Mouse (Mus musculus): ENCODE data around the gene Ncor2. TPM values are rescaled to one million over a fixed set of nuclear protein-coding genes. Genes with fewer than 3 reads are reported as not detected.

Gene Ncor2
- polyA plus RNA-seq, 1 experiment from 2014 or later: 17.8 TPM

GRCm38 (mm10) chr5:125159804-125160405, 19.1 kb downstream of the Ncor2 start:
- Histone ChIP-seq H3K27ac (peak overlapping the region; percentile 86), H3K27me3 (ENCODE audit: poor library complexity, severe bottlenecking) (no peaks in the 10 kb centered on the region), H3K9me3 (no peaks in the 10 kb centered on the region), H3K36me3 (replicated peaks) (peaks cover 5% of the 10 kb centered on the region), H3K4me3 (peak overlapping the region; percentile 35), H3K4me1 (peaks cover 94% of the 10 kb centered on the region)
- no peak for DNase-seq (ENCODE audit: extremely low spot score, low spot score)
- 37% methylated on average over 14 of the region's 14 CpGs for WGBS

- peak; percentile 59 for DNase-seq (ENCODE audit: extremely low spot score, low spot score)
- peaks cover 7% of the 10 kb centered on the region for H3K36me3 ChIP-seq (replicated peaks)
- H3K27me3 ChIP-seq (ENCODE audit: poor library complexity, severe bottlenecking): no peaks in the 10 kb centered on the region
- peak overlapping the region; percentile 35 for H3K4me3 ChIP-seq
- peaks cover 94% of the 10 kb centered on the region for H3K4me1 ChIP-seq
- 14% methylated on average over 12 of the region's 12 CpGs for WGBS
- peak overlapping the region; percentile 86 for H3K27ac ChIP-seq
- no peaks in the 10 kb centered on the region for H3K9me3 ChIP-seq
These were observed 19.7 kb downstream of the Ncor2 start for GRCm38 (mm10) chr5:125159293-125159692.

- H3K9me3 ChIP-seq: no peaks in the 10 kb centered on the region
- 21% methylated on average over 21 of the region's 21 CpGs for WGBS
- peak overlapping the region; percentile 35 for H3K4me3 ChIP-seq
- peak; percentile 56 for DNase-seq (ENCODE audit: extremely low spot score, low spot score)
- H3K27me3 ChIP-seq (ENCODE audit: poor library complexity, severe bottlenecking): no peaks in the 10 kb centered on the region
- peak overlapping the region; percentile 86 for H3K27ac ChIP-seq
- peaks cover 94% of the 10 kb centered on the region for H3K4me1 ChIP-seq
- peaks cover 10% of the 10 kb centered on the region for H3K36me3 ChIP-seq (replicated peaks)
These were observed 20.6 kb downstream of the Ncor2 start for GRCm38 (mm10) chr5:125158232-125158961.

GRCm38 (mm10) chr5:125157375-125158033, 21.5 kb downstream of the Ncor2 start:
- WGBS: 48% methylated on average over 8 of the region's 8 CpGs
- H3K4me1 ChIP-seq: peaks cover 94% of the 10 kb centered on the region

GRCm38 (mm10) chr5:125156418-125157205, 22.4 kb downstream of the Ncor2 start:
- Histone ChIP-seq H3K27ac (peak overlapping the region; percentile 86), H3K9me3 (no peaks in the 10 kb centered on the region), H3K4me3 (0 out of 2 replicates have a peak overlapping the region, but pooled peaks have one; percentile 0), H3K27me3 (ENCODE audit: poor library complexity, severe bottlenecking) (no peaks in the 10 kb centered on the region), H3K36me3 (replicated peaks) (peaks cover 15% of the 10 kb centered on the region), H3K4me1 (peaks cover 95% of the 10 kb centered on the region)
- DNase-seq (ENCODE audit: extremely low spot score, low spot score): no peak
- 81% methylated on average over 22 of the region's 22 CpGs for WGBS

More at GRCm38 (mm10) chr5:125157375-125158033, 21.5 kb downstream of the Ncor2 start:
- H3K36me3 ChIP-seq (replicated peaks): peaks cover 13% of the 10 kb centered on the region
- no peaks in the 10 kb centered on the region for H3K27me3 ChIP-seq (ENCODE audit: poor library complexity, severe bottlenecking)
- peak overlapping the region; percentile 86 for H3K27ac ChIP-seq
- DNase-seq (ENCODE audit: extremely low spot score, low spot score): no peak
- no peaks in the 10 kb centered on the region for H3K9me3 ChIP-seq
- H3K4me3 ChIP-seq: peak overlapping the region; percentile 5; the same call in 1 of the 2 replicates

- DNase-seq (ENCODE audit: extremely low spot score, low spot score): no peak
- Histone ChIP-seq H3K27me3 (ENCODE audit: poor library complexity, severe bottlenecking) (no peaks in the 10 kb centered on the region), H3K27ac (peak overlapping the region; percentile 72), H3K4me1 (peaks cover 100% of the 10 kb centered on the region), H3K4me3 (no peak overlapping the region), H3K36me3 (replicated peaks) (peaks cover 15% of the 10 kb centered on the region), H3K9me3 (no peaks in the 10 kb centered on the region)
- 95% methylated on average over 4 of the region's 4 CpGs for WGBS
These were observed 23.6 kb downstream of the Ncor2 start for GRCm38 (mm10) chr5:125155451-125155850.

GRCm38 (mm10) chr5:125154989-125155388, 24.0 kb downstream of the Ncor2 start:
- no peak for DNase-seq (ENCODE audit: extremely low spot score, low spot score)
- Histone ChIP-seq H3K27me3 (ENCODE audit: poor library complexity, severe bottlenecking) (no peaks in the 10 kb centered on the region), H3K9me3 (no peaks in the 10 kb centered on the region), H3K36me3 (replicated peaks) (peaks cover 16% of the 10 kb centered on the region), H3K4me3 (no peak overlapping the region), H3K27ac (peak overlapping the region; percentile 72), H3K4me1 (peaks cover 97% of the 10 kb centered on the region)
- WGBS: 91% methylated on average over 5 of the region's 5 CpGs

- H3K27ac ChIP-seq: peak overlapping the region; percentile 72
- no peaks in the 10 kb centered on the region for H3K9me3 ChIP-seq
- DNase-seq (ENCODE audit: extremely low spot score, low spot score): no peak
- 58% methylated on average over 5 of the region's 5 CpGs for WGBS
- no peaks in the 10 kb centered on the region for H3K27me3 ChIP-seq (ENCODE audit: poor library complexity, severe bottlenecking)
- peaks cover 97% of the 10 kb centered on the region for H3K4me1 ChIP-seq
- H3K4me3 ChIP-seq: no peak overlapping the region
- H3K36me3 ChIP-seq (replicated peaks): peaks cover 24% of the 10 kb centered on the region
These were observed 24.8 kb downstream of the Ncor2 start for GRCm38 (mm10) chr5:125154178-125154577.

GRCm38 (mm10) chr5:125153201-125153816, 25.7 kb downstream of the Ncor2 start:
- Histone ChIP-seq H3K4me3 (no peak overlapping the region), H3K27ac (peak overlapping the region; percentile 86), H3K27me3 (ENCODE audit: poor library complexity, severe bottlenecking) (no peaks in the 10 kb centered on the region), H3K9me3 (no peaks in the 10 kb centered on the region), H3K4me1 (peaks cover 97% of the 10 kb centered on the region), H3K36me3 (replicated peaks) (peaks cover 24% of the 10 kb centered on the region)
- WGBS: 82% methylated on average over 11 of the region's 11 CpGs
- no peak for DNase-seq (ENCODE audit: extremely low spot score, low spot score)

- peaks cover 24% of the 10 kb centered on the region for H3K36me3 ChIP-seq (replicated peaks)
- peak; percentile 56 for DNase-seq (ENCODE audit: extremely low spot score, low spot score)
- H3K27ac ChIP-seq: peak overlapping the region; percentile 86
- H3K4me3 ChIP-seq: peak overlapping the region; percentile 28; the same call in 1 of the 2 replicates
- 24% methylated on average over 17 of the region's 17 CpGs for WGBS
- H3K9me3 ChIP-seq: no peaks in the 10 kb centered on the region
- peaks cover 97% of the 10 kb centered on the region for H3K4me1 ChIP-seq
- H3K27me3 ChIP-seq (ENCODE audit: poor library complexity, severe bottlenecking): no peaks in the 10 kb centered on the region
These were observed 27.0 kb downstream of the Ncor2 start for GRCm38 (mm10) chr5:125151872-125152534.

- no peaks in the 10 kb centered on the region for H3K9me3 ChIP-seq
- no peaks in the 10 kb centered on the region for H3K27me3 ChIP-seq (ENCODE audit: poor library complexity, severe bottlenecking)
- DNase-seq (ENCODE audit: extremely low spot score, low spot score): peak; percentile 56
- H3K27ac ChIP-seq: peak overlapping the region; percentile 86
- WGBS: 19% methylated on average over 10 of the region's 10 CpGs
- peaks cover 24% of the 10 kb centered on the region for H3K36me3 ChIP-seq (replicated peaks)
- H3K4me3 ChIP-seq: peak overlapping the region; percentile 28
- peaks cover 92% of the 10 kb centered on the region for H3K4me1 ChIP-seq
These were observed 28.0 kb downstream of the Ncor2 start for GRCm38 (mm10) chr5:125150951-125151564.
